ENCODE assay signal across 16 mouse cellular contexts in genomic region chr11:77349698-77350097, GRCm38 (mm10).
DNase-seq lines count a peak whose midpoint lies in the region; ATAC-seq and TF ChIP-seq lines count a peak whose summit lies in the region.
"Had no signal": no experiment of that assay in that cellular context is flagged by ENCODE, and none has a peak within 500 bp of the region (broad histone marks: within the 10 kb centered on the region; RNA-seq: fewer than 3 reads in every experiment).

No protein-coding gene starts in this region.

- H3K27ac ChIP-seq in intestine, postnatal 0 days (ENCODE audit: low read depth, low read length) = no peak overlapping the region
- no peak overlapping the region for H3K27ac ChIP-seq in midbrain, embryonic 15.5 days
- H3K27ac ChIP-seq: hindbrain, embryonic 10.5 days; neural tube, embryonic 12.5 days had no signal

- H3K36me3 ChIP-seq in intestine, postnatal 0 days (ENCODE audit: control insufficient read depth, insufficient read depth) = no peaks in the 10 kb centered on the region
- H3K36me3 ChIP-seq in midbrain, embryonic 15.5 days (replicated peaks) = no peaks in the 10 kb centered on the region
- H3K36me3 ChIP-seq: G1E; hindbrain, embryonic 10.5 days; neural tube, embryonic 12.5 days had no signal

- no peak for ATAC-seq in intestine, postnatal 0 days
- ATAC-seq in midbrain, embryonic 15.5 days (replicated peaks) = no peak

- H3K4me1 ChIP-seq in lung, adult 2 months (ENCODE audit: control insufficient read depth, insufficient read depth, low read length) = peaks cover 16% of the 10 kb centered on the region
- H3K4me1 ChIP-seq in intestine, postnatal 0 days (replicated peaks; ENCODE audit: control insufficient read depth, insufficient read depth, low read length) = no peaks in the 10 kb centered on the region
- peaks cover 12% of the 10 kb centered on the region for H3K4me1 ChIP-seq in midbrain, embryonic 15.5 days
- H3K4me1 ChIP-seq: neural tube, embryonic 12.5 days had no signal

- no peak overlapping the region for H3K9ac ChIP-seq in intestine, postnatal 0 days (ENCODE audit: low read depth, low read length)
- no peak overlapping the region for H3K9ac ChIP-seq in midbrain, embryonic 15.5 days
- H3K9ac ChIP-seq: neural tube, embryonic 12.5 days had no signal

- H3K4me3 ChIP-seq in lung, adult 2 months (replicated peaks; ENCODE audit: extremely low read depth, low read depth, low read length) = peak overlapping the region; percentile 64
- H3K4me3 ChIP-seq in intestine, postnatal 0 days (ENCODE audit: low read depth, low read length) = no peak overlapping the region
- H3K4me3 ChIP-seq in midbrain, embryonic 15.5 days = no peak overlapping the region
- H3K4me3 ChIP-seq: neural tube, embryonic 12.5 days had no signal

- peak; percentile 62 for DNase-seq in heart, adult 11 months
- no peak for DNase-seq in heart, postnatal 10 days
- DNase-seq in lung, adult 2 months = no peak
- DNase-seq in lung, adult 18-20 months = no peak
- peak; percentile 36 for DNase-seq in naive thymus-derived CD4-positive, alpha-beta T cell, adult 2 months (ENCODE audit: low read depth)
- no peak for DNase-seq in cerebellum, postnatal 10 days
- DNase-seq: cerebellum, postnatal 25 days; kidney, adult 9 months; layer of hippocampus, adult 9-11 months; retina, postnatal 1 day had no signal

- intact Hi-C loops in heart, postnatal 10 days (cut with DNase I) = loop anchor here (2.0 to 5.0 kb wide), 4 partner anchors 19 to 67 kb away; no protein-coding TSS in a partner anchor

- TF ChIP-seq POLR2A in lung, adult 2 months (IDR thresholded peaks at IDR 0.05; ENCODE audit: borderline replicate concordance, extremely low read depth, low read depth, low read length) = no peak

- H3K4me2 ChIP-seq in intestine, postnatal 0 days (replicated peaks; ENCODE audit: low read depth) = peak overlapping the region; percentile 21; the same call in 1 of the 2 replicates
- no peak overlapping the region for H3K4me2 ChIP-seq in midbrain, embryonic 15.5 days
- H3K4me2 ChIP-seq: midbrain, embryonic 11.5 days had no signal

- H3K27me3 ChIP-seq in intestine, postnatal 0 days (replicated peaks; ENCODE audit: control insufficient read depth, insufficient read depth, low read length) = no peaks in the 10 kb centered on the region
- no peaks in the 10 kb centered on the region for H3K27me3 ChIP-seq in midbrain, embryonic 15.5 days (replicated peaks)
- H3K27me3 ChIP-seq: neural tube, embryonic 12.5 days had no signal

- WGBS in lung, adult 2 months = 34% methylated on average over 2 of the region's 2 CpGs
- 80% methylated on average over 2 of the region's 2 CpGs for WGBS in intestine, postnatal 0 days
- 91% methylated on average over 2 of the region's 2 CpGs for WGBS in midbrain, embryonic 15.5 days

- TF ChIP-seq CTCF in lung, adult 2 months (IDR thresholded peaks at IDR 0.05; ENCODE audit: insufficient read depth, low read length) = no peak
- TF ChIP-seq CTCF in intestine, postnatal 0 days (IDR thresholded peaks at IDR 0.05; ENCODE audit: low read depth) = no peak

- H3K9me3 ChIP-seq in intestine, postnatal 0 days (ENCODE audit: control insufficient read depth) = no peaks in the 10 kb centered on the region
- H3K9me3 ChIP-seq in midbrain, embryonic 15.5 days = no peaks in the 10 kb centered on the region
- H3K9me3 ChIP-seq: G1E; hindbrain, embryonic 10.5 days; neural tube, embryonic 12.5 days had no signal

Comparison
In these comparisons a context has a peak if more than half of its experiments do, and no peak if none do; other contexts are left out.
1. DNase-seq: peak in heart, adult 11 months (single experiment) and naive thymus-derived CD4-positive, alpha-beta T cell, adult 2 months (single experiment); none in heart, postnatal 10 days (0 of 2), lung, adult 2 months (single experiment), lung, adult 18-20 months (0 of 2) and cerebellum, postnatal 10 days (0 of 2).